Mouse (Mus musculus) G1E (cell line): ENCODE results near the gene Snx13. TPM values are rescaled to one million over a fixed set of nuclear protein-coding genes. Genes with fewer than 3 reads are reported as not detected.
A peak's percentile ranks its signal among the peaks of the same experiment; 100 is the strongest.

Experiments
- ATAC-seq: 2 replicates; pipeline ENCODE4 v1.8.0; 2016; ENCODE audit warnings: mild to moderate bottlenecking; ENCODE audit not compliant: insufficient number of reproducible peaks, poor library complexity, low FRiP score, severe bottlenecking; ENCODE audit errors: extremely low read depth
- DNase-seq: peaks from one replicate; pipeline ENCODE4 v3.0.0; 2012; ENCODE audit warnings: low spot score
- H3K27me3 ChIP-seq: 2 replicates; pipeline ENCODE4 v1.6.1; 2012; ENCODE audit warnings: mild to moderate bottlenecking, low read length, inconsistent platforms; ENCODE audit not compliant: insufficient read depth
- H3K36me3 ChIP-seq: replicated peaks from 2 replicates; pipeline ENCODE3; 2012; ENCODE audit warnings: mild to moderate bottlenecking, inconsistent platforms
- H3K4me1 ChIP-seq: 2 replicates; pipeline ENCODE4 v1.6.1; 2012; ENCODE audit warnings: low read depth, low read length, inconsistent platforms, mixed read lengths; ENCODE audit not compliant: insufficient read depth
- H3K4me3 ChIP-seq: 2 replicates; pipeline ENCODE4 v1.5.1; 2012; ENCODE audit warnings: low read depth, mild to moderate bottlenecking, inconsistent platforms, low read length, moderate library complexity, mixed read lengths
- H3K9me3 ChIP-seq: replicated peaks from 2 replicates; pipeline ENCODE4 v1.6.1; 2012; ENCODE audit warnings: inconsistent platforms
- CTCF ChIP-seq: IDR thresholded peaks from 2 replicates; pipeline ENCODE4 v1.5.1; 2012; ENCODE audit warnings: low read depth, low read length, inconsistent platforms, mixed read lengths
- GATA1 ChIP-seq: IDR thresholded peaks from 2 replicates; pipeline ENCODE4 v1.6.1; 2012; ENCODE audit warnings: borderline replicate concordance, low read length, inconsistent platforms, mixed read lengths
- GATA2 ChIP-seq: IDR thresholded peaks from 2 replicates; pipeline ENCODE4 v1.6.1; 2012; ENCODE audit warnings: low read depth, low read length, inconsistent platforms, borderline replicate concordance
- POLR2AphosphoS5 ChIP-seq: IDR thresholded peaks from 2 replicates; pipeline ENCODE4 v1.6.1; 2012; ENCODE audit warnings: low read depth, low read length, inconsistent platforms; ENCODE audit not compliant: insufficient replicate concordance
- TAL1 ChIP-seq: conservative IDR thresholded peaks from 2 replicates; pipeline ENCODE4 v1.6.1; 2012; ENCODE audit warnings: low read depth, low read length, inconsistent platforms, mixed read lengths
- polyA plus RNA-seq: library from polyadenylated mRNA; stranded (reverse); fragments of >175 nt; gene quantifications from 2 replicates; pipeline ENCODE4 v1.2.3, GENCODE M21; 2012
- total RNA-seq, 2 experiments: library from RNA; stranded (forward) in 1 of 2; stranded (reverse) in 1 of 2; fragments of 200-1000 nt in 1 of 2; fragments of >200 nt in 1 of 2; fragmentation: Nextera tagmentation in 1 of 2; gene quantifications; 2 replicates each; pipeline ENCODE4 v1.2.3; 2014 to 2017

The Snx13 gene
- total and polyA plus RNA-seq, 3 experiments, result 11.4 to 49.8 (median 23.3) TPM

DNA sequence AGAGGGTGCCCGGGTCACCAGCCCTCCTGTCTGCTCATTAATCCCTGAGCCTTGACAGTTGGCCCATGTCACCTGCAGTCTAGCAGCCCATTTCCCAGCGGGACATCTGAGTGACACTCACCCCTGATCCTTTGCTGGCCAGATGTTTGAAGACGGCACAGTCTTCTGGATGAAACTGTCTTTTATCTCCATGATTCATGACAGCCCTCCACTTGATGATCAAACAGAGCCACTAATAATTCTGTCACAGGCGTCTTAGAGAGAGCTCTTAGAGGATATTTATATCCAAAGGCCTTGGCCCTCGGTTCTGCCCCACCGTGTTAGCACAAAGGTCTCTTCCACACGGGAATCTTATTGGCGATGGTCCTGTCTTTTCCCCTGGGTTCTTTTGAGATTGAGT, 129.0 kb downstream of the Snx13 start:
- Histone ChIP-seq H3K9me3 (no peaks in the 10 kb centered on the region), H3K36me3 (no peaks in the 10 kb centered on the region), H3K4me1 (no peaks in the 10 kb centered on the region), H3K4me3 (no peak overlapping the region), H3K27me3 (no peaks in the 10 kb centered on the region)
- TF ChIP-seq GATA2, result no peak
- no peak for TF ChIP-seq TAL1
- no peak for TF ChIP-seq POLR2AphosphoS5
- TF ChIP-seq GATA1, result no peak
- no peak for TF ChIP-seq CTCF
- DNase-seq, result no peak
- no peak for ATAC-seq

DNA sequence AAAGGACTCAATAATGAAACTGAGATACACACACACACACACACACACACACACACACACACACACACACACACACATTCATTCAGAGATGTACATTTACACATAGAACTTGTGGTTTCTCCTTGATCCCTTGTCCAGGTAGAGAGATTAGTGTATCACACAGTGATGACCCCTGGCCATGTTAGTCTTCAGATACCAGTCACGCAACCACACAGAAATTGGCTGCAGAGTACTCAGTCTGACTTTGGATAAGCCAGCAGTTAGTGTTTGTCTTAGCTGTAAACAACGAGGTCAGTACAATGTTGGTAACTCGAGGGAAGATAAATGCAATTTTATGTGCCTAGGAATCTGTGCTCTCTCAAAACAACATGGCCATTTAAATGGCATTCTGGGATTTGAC, 129.6 kb downstream of the Snx13 start:
- H3K36me3 ChIP-seq, result no peaks in the 10 kb centered on the region
- no peak for DNase-seq
- H3K4me1 ChIP-seq, result no peaks in the 10 kb centered on the region
- H3K27me3 ChIP-seq, result no peaks in the 10 kb centered on the region
- H3K9me3 ChIP-seq, result no peaks in the 10 kb centered on the region
- H3K4me3 ChIP-seq, result no peak overlapping the region
- ATAC-seq, result no peak
- TF ChIP-seq POLR2AphosphoS5 (no peak), GATA2 (no peak), GATA1 (no peak), CTCF (no peak), TAL1 (no peak)

DNA sequence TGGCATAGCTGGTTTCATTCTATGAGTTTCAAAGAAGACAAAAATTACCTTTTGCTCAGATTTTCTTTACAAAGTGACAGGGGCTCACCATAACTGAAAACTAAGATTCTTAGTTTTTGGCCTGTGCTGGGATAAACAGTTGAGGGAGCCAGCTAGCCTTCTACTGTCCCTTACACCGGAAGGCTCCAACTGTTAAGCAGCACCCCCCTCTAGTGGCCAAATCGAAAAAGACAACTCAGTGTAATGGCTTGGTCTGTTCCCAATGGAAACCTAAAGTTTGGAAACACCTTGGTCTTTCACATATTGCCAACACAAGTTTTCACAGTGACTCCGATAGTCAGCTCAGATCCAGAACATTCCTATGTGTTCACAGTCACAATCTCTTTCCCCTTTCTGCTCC, 135.7 kb downstream of the Snx13 start:
- no peaks in the 10 kb centered on the region for H3K9me3 ChIP-seq
- no peaks in the 10 kb centered on the region for H3K4me1 ChIP-seq
- ATAC-seq, result peak; percentile 54; the same call in 1 of the 2 replicates
- no peaks in the 10 kb centered on the region for H3K27me3 ChIP-seq
- H3K4me3 ChIP-seq, result no peak overlapping the region
- DNase-seq, result peak; percentile 3
- TF ChIP-seq GATA2 (no peak), CTCF (peak; percentile 72)
- no peaks in the 10 kb centered on the region for H3K36me3 ChIP-seq

DNA sequence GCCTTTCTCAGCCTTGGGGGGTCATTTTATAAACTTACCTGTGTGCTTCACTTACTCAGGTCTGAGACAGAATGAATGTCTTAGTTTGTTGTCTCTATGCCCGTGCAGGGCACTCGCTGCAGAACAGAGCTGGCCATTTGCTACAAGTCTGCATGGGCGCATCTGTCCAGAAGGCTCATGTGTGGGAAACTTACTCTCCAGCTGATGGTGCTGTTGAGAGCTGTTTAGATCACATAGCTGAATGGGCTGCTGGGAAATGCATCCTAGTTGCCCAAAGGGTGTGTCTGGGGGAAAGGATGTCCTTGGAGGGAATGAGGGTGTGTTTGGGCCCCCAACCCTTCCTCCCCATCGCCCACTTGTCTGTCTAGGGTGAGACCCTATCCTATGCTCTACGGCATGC, 137.3 kb downstream of the Snx13 start:
- Histone ChIP-seq H3K4me1 (no peaks in the 10 kb centered on the region), H3K9me3 (no peaks in the 10 kb centered on the region), H3K4me3 (no peak overlapping the region), H3K36me3 (no peaks in the 10 kb centered on the region), H3K27me3 (no peaks in the 10 kb centered on the region)
- DNase-seq (no peak), ATAC-seq (no peak)
- TF ChIP-seq CTCF, result no peak
- TF ChIP-seq TAL1, result no peak
- TF ChIP-seq GATA2, result no peak
- no peak for TF ChIP-seq GATA1
- no peak for TF ChIP-seq POLR2AphosphoS5

DNA sequence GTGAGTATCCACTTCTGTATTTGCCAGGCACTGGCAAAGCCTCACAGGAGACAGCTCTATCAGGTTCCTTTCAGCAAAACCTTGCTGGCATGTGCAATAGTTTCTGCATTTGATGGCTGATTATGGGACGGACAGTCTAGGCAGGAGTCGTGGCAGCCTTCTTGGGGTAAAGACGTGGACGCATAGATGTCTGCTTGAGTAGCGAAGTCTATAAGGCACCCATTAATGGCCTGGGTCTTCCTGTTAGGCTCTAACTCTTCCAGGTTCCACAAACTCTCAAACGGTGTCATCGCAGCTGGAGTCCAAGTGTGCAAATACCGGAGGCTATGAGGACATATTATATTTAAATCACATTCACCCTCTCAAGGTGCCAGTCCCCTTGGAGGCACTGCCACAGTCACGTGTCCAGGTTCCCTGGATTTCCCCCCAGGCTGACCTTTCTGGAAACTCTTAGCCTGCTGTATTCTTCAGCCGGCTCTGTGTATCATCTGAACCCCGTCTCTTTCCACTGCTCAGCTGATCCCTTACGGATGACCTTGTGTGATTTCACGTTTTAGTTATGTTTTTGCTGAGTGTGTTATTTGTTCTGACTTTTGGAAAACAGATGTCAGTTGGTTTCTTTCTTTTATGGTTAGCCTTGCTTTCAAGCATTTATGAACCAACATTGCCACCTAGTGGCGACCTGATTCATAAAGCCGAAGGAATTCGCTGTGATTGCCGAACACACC, 144.9 kb downstream of the Snx13 start:
- no peak overlapping the region for H3K4me3 ChIP-seq
- TF ChIP-seq POLR2AphosphoS5, result no peak
- TF ChIP-seq CTCF, result no peak
- no peaks in the 10 kb centered on the region for H3K4me1 ChIP-seq
- H3K27me3 ChIP-seq, result no peaks in the 10 kb centered on the region
- ATAC-seq (no peak), DNase-seq (no peak)
- H3K9me3 ChIP-seq, result peaks cover 2% of the 10 kb centered on the region
- H3K36me3 ChIP-seq, result no peaks in the 10 kb centered on the region

DNA sequence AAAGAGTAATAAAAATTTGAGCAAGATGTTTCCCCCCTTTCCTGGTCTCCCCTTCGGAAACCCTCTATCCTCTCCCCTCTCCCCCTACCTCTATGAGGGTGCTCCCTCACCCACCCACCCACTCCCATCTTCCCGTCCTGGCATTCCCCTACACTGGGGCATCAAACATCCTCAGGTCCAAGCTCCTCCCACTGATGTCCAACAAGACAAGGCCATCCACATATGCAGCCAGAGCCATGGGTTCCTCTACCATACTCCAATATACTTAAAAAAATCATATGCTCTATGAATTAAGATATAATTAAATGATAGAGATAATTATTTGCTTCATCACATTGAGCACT, 145.4 kb downstream of the Snx13 start:
- TF ChIP-seq GATA2 (no peak), GATA1 (no peak), TAL1 (no peak), POLR2AphosphoS5 (no peak), CTCF (no peak)
- Histone ChIP-seq H3K9me3 (peaks cover 2% of the 10 kb centered on the region), H3K36me3 (no peaks in the 10 kb centered on the region), H3K4me3 (no peak overlapping the region), H3K27me3 (no peaks in the 10 kb centered on the region), H3K4me1 (no peaks in the 10 kb centered on the region)
- DNase-seq (no peak), ATAC-seq (no peak)

Other genes starting within 250 kb of the Snx13 start
- 1.4 TPM in 1 of 2 replicates, not detected in the other for gene Hdac9, start 130.1 kb upstream of the Snx13 start, total RNA-seq (2014; fragmentation: Nextera tagmentation)
- gene Hdac9, start 130.1 kb upstream of the Snx13 start, total RNA-seq (2017), result 0.12 and 0.55 TPM in 2 replicates
- not detected in 2 replicates for gene Hdac9, start 130.1 kb upstream of the Snx13 start, polyA plus RNA-seq
- gene Prps1l1, start 62.4 kb upstream of the Snx13 start, total RNA-seq (2014; fragmentation: Nextera tagmentation), result not detected in 2 replicates
- 0.06 and 0.44 TPM in 2 replicates for gene Prps1l1, start 62.4 kb upstream of the Snx13 start, total RNA-seq (2017)
- not detected in 2 replicates for gene Prps1l1, start 62.4 kb upstream of the Snx13 start, polyA plus RNA-seq